Mouse (Mus musculus) midbrain, embryonic 16.5 days (tissue): ENCODE data around the gene Dnaja3. TPM values are rescaled to one million over a fixed set of nuclear protein-coding genes. Genes with fewer than 3 reads are reported as not detected.
"Not testable (repeated sequence)": the region's sequence is repeated elsewhere in the genome, so short reads cannot be mapped to it uniquely, and the experiment has no call there.

Experiments used
- ATAC-seq: fragments of 200-750 bp; cut with Nextera tagmentation; 2 replicates; pipeline ENCODE4 v1.8.0; 2017; ENCODE audit warnings: moderate TSS enrichment
- H3K27ac ChIP-seq: fragments of 300-500 bp; sonication (generic); 2 replicates; pipeline ENCODE4 v1.5.1; 2014; ENCODE audit warnings: mild to moderate bottlenecking, low read length, mixed read lengths
- H3K27me3 ChIP-seq: fragments of 300-500 bp; sonication (generic); 2 replicates; pipeline ENCODE4 v1.6.1; 2014; ENCODE audit warnings: low read depth, low read length, mixed read lengths; ENCODE audit not compliant: control insufficient read depth, insufficient read depth
- H3K36me3 ChIP-seq: fragments of 300-500 bp; sonication (generic); 2 replicates; pipeline ENCODE4 v1.6.1; 2014; ENCODE audit warnings: mild to moderate bottlenecking, low read length, moderate library complexity, mixed read lengths; ENCODE audit not compliant: control insufficient read depth, insufficient read depth
- H3K4me1 ChIP-seq: fragments of 300-500 bp; sonication (generic); 2 replicates; pipeline ENCODE4 v1.6.1; 2014; ENCODE audit warnings: mild to moderate bottlenecking, low read length, mixed read lengths; ENCODE audit not compliant: control insufficient read depth, insufficient read depth
- H3K4me2 ChIP-seq: fragments of 300-500 bp; sonication (generic); 2 replicates; pipeline ENCODE4 v1.6.1; 2014; ENCODE audit warnings: mild to moderate bottlenecking, low read length, mixed read lengths
- H3K4me3 ChIP-seq: fragments of 300-500 bp; sonication (generic); 2 replicates; pipeline ENCODE4 v1.5.1; 2014; ENCODE audit warnings: low read depth, mild to moderate bottlenecking, low read length, moderate library complexity, mixed read lengths
- H3K9ac ChIP-seq: fragments of 300-500 bp; sonication (generic); 2 replicates; pipeline ENCODE4 v1.6.1; 2014; ENCODE audit warnings: low read depth, low read length, mixed read lengths
- H3K9me3 ChIP-seq: fragments of 300-500 bp; sonication (generic); replicated peaks from 2 replicates; pipeline ENCODE4 v1.6.1; 2014; ENCODE audit warnings: mild to moderate bottlenecking, low read length, mixed read lengths; ENCODE audit not compliant: control insufficient read depth, poor library complexity, severe bottlenecking
- WGBS: fragments of 180-500 bp; shearing (Covaris S2); extraction: QIAGEN DNeasy Blood & Tissue Kit; methylation state at CpG from one replicate; pipeline ENCODE4 v1.1.7; 2014; 5-methylcytosine and 5-hydroxymethylcytosine counted together
- polyA plus RNA-seq: library from polyadenylated mRNA; unstranded; fragments of >200 nt; fragmentation: Nextera tagmentation; extraction: Ambion mirVana; gene quantifications from 2 replicates; pipeline ENCODE4 v1.2.1, GENCODE M21; 2015

Gene Dnaja3
- polyA plus RNA-seq, 1 experiment from 2014 or later: 70.2 TPM

DNA sequence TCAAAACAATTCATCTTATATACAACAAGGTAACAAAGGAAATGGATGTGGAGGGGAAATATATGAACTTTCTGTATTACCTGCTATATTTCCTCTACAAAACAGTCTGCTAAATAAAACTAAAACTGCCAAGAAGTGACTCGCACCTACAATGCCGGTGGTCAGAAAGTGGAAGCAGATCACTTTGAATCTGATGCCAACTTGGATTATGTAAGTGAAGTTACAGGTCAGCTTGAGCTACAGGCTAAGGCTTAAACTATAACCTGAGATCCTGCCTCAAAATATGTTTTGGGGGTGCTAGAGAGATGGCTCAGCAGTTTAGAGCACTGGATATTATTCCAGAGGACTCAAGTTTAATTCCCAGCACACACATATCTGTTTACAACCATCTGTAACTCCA lies 25.9 kb downstream of the Dnaja3 start:
- H3K27ac ChIP-seq: no peak overlapping the region
- no peak overlapping the region for H3K4me2 ChIP-seq
- no peaks in the 10 kb centered on the region for H3K9me3 ChIP-seq
- H3K4me1 ChIP-seq: no peaks in the 10 kb centered on the region
- H3K9ac ChIP-seq: no peak overlapping the region
- ATAC-seq: no peak
- H3K4me3 ChIP-seq: no peak overlapping the region
- H3K27me3 ChIP-seq: no peaks in the 10 kb centered on the region
- peaks cover 16% of the 10 kb centered on the region; the same call in 1 of the 2 replicates for H3K36me3 ChIP-seq
- 97% methylated on average over 2 of the region's 2 CpGs for WGBS

DNA sequence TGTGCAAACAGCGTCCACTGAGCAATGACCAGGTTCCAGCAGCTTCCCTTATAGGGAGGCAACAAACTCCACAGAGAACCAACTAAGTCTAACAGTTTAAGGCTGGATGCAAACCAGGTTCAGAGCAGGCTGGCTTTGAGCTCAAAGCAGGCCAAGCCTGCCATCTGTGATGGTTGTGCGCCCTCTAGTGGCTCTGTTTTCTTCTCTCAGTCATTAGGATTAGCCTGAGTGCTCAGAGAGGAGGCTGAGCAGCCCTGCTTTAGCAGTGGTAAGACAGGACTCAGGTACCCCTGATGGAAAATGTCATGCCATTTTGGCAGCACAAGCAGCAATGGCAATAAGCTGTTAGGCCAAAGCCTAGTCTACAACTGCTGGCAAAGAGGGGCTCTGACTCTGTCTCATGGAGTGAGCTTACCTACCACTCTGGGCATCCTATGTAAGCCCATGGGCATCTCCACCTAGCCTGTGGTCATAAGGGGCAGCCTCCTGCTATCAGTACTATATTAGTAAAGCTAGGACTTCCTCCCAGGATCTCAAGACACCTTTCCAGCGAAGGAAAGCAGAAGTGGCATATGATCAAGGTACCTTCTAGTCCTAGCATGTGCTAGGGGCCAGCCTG lies 27.5 kb downstream of the Dnaja3 start:
- Histone ChIP-seq H3K4me2 (no peak overlapping the region), H3K27me3 (no peaks in the 10 kb centered on the region), H3K27ac (no peak overlapping the region), H3K36me3 (peaks cover 9% of the 10 kb centered on the region; the same call in 1 of the 2 replicates), H3K9me3 (no peaks in the 10 kb centered on the region), H3K9ac (no peak overlapping the region), H3K4me3 (no peak overlapping the region), H3K4me1 (no peaks in the 10 kb centered on the region)
- WGBS: 28% methylated on average over 3 of the region's 3 CpGs
- peak; percentile 86 for ATAC-seq

DNA sequence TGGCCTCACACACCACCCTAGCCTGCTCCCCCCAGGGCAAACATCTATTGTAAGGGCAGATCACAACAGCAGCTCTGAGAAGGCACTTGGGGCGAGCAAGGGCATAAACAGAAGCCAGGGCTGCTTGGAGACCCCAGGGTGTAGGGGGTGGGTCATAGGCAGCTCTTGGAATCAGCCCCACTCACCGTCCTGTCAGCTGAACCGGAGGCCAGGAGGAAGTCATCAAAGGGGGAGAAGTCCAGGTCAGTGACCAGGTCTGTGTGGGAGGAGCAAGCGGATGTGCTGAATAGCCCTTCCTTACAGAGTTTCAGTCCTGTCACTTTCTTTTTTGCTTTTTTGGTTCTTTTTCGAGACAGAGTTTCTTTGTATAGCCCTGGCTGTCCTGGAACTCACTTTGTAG lies 30.5 kb downstream of the Dnaja3 start:
- H3K27me3 ChIP-seq: no peaks in the 10 kb centered on the region
- no peak overlapping the region for H3K4me3 ChIP-seq
- H3K4me1 ChIP-seq: no peaks in the 10 kb centered on the region
- H3K36me3 ChIP-seq: peaks cover 17% of the 10 kb centered on the region
- H3K9ac ChIP-seq: no peak overlapping the region
- no peak overlapping the region for H3K4me2 ChIP-seq
- no peaks in the 10 kb centered on the region for H3K9me3 ChIP-seq
- ATAC-seq: no peak
- 84% methylated on average over 5 of the region's 5 CpGs for WGBS
- H3K27ac ChIP-seq: no peak overlapping the region

DNA sequence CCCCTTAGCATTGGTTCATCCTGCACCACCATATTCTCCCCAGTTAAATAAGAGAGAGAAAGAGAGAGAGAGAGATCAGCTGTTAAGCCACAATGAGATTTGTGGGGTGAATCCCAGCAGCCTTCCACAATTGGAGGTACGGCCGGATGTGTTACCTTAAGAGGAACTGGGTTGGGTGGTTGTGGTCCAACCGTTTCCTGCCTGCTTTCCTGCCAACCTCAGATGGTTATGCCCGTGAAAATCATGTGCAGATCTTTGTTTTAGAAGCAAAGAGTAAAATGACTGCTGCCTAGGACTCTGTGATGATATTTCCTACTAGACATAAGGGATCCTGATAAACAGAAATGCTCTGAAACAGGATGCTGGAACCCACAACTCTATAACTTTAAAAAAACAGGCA lies 34.3 kb downstream of the Dnaja3 start:
- 89% methylated on average over 4 of the region's 4 CpGs for WGBS
- ATAC-seq: no peak
- peaks cover 18% of the 10 kb centered on the region for H3K36me3 ChIP-seq
- no peaks in the 10 kb centered on the region for H3K9me3 ChIP-seq
- no peak overlapping the region for H3K27ac ChIP-seq
- H3K4me1 ChIP-seq: peaks cover 7% of the 10 kb centered on the region
- no peak overlapping the region for H3K4me2 ChIP-seq
- H3K4me3 ChIP-seq: no peak overlapping the region
- H3K9ac ChIP-seq: no peak overlapping the region
- H3K27me3 ChIP-seq: no peaks in the 10 kb centered on the region

DNA sequence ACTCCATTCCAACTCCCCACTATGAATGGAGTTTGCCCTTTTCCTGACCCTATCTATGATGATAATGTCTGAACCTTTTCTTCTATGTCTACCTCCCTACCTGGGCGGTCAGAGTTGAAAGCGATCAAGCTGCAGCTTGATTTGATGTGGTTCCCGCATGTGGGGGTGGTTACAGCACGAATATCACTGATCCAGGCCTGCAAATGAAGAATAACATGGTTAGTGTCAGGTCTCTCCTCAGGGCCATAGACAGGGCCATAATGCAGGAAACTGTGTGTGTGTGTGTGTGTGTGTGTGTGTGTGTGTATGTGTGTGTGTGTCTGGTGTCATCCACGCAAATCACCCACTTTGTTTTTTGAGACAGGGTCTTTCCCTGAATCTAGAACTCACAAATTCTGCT lies 37.0 kb downstream of the Dnaja3 start:
- H3K4me2 ChIP-seq: no peak overlapping the region
- H3K36me3 ChIP-seq: peaks cover 14% of the 10 kb centered on the region
- no peaks in the 10 kb centered on the region for H3K27me3 ChIP-seq
- WGBS: 95% methylated on average over 5 of the region's 5 CpGs
- no peak overlapping the region for H3K4me3 ChIP-seq
- no peak for ATAC-seq
- peaks cover 12% of the 10 kb centered on the region for H3K4me1 ChIP-seq
- no peaks in the 10 kb centered on the region for H3K9me3 ChIP-seq
- H3K9ac ChIP-seq: no peak overlapping the region
- no peak overlapping the region for H3K27ac ChIP-seq

DNA sequence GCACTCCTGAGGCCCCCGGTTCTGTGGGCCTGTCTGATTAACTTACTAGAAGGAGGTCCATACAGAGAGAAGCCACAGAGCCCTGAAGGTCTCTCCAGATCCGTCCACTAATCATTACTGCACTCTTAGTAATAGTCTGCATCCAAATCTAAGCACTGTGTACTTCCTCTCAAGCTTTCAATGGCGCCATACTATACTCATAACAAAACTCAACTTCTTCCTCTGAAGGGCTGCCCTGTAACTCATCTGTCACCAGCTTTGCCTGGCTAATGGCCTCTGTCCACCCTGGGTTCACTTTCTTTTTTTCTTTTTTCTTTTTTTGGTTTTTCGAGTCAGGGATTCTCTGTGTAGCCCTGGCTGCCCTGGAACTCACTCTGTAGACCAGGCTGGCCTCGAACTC lies 38.3 kb downstream of the Dnaja3 start:
- Histone ChIP-seq H3K36me3 (peaks cover 11% of the 10 kb centered on the region), H3K4me2 (no peak overlapping the region), H3K9ac (no peak overlapping the region), H3K27me3 (no peaks in the 10 kb centered on the region), H3K4me1 (peaks cover 14% of the 10 kb centered on the region), H3K9me3 (no peaks in the 10 kb centered on the region), H3K27ac (no peak overlapping the region), H3K4me3 (no peak overlapping the region)
- no peak for ATAC-seq
- WGBS: 86% methylated on average over 5 of the region's 5 CpGs

DNA sequence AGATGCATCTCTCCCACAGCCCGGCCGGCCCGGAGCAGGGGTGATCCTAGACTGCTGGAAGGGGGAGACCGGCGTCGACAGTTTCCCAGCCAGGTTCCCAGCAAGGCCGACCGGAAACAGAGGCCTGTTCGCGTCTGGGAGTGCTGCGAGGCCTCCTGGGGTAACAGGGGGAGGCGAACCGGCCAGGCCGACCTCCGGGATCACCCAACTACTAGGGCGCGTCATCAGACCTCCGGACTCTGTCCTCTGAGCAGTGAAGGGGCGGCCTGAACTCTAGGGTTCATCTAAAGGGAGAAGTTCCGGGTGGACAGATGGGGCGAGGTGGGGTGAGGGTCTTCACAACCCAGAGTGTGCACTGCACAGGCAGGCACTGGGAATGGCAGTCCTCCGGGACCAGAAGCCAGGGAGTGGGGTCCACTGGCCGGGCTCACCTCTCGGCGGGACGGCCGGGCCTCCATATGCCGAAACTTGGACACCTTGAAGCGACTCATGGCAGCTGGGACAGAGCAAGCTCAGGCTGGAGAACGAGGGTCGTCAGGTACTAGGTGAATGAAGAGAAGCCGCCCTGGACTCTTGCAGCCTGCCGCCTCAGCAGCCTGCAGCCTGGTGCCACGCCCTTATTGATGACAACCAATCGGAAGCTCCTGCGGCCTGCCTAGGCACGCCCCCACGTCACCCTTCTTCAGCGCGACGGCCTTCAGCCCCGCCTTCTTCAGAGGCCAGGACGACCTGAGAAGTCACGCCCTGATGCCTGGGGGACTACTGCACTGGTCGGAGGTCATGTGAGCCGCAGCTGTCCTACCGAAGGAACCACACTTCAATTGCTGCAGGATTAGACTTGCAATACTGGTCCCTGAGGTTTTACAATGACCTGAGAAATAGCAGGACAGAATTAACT lies 39.6 kb downstream of the Dnaja3 start, which contains the start of gene Coro7:
TSS of gene Coro7 (minus strand) at position 657 of the 898 bp plus-strand sequence.
- H3K9me3 ChIP-seq: no peaks in the 10 kb centered on the region
- H3K27ac ChIP-seq: 0 out of 2 replicates have a peak within 1 kb of the TSS, but pooled peaks have one; percentile 50
- peak within 1 kb of the TSS; percentile 86 for H3K9ac ChIP-seq
- no peaks in the 10 kb centered on the region for H3K27me3 ChIP-seq
- peaks cover 18% of the 10 kb centered on the region for H3K4me1 ChIP-seq
- H3K36me3 ChIP-seq: peaks cover 6% of the 10 kb centered on the region; the same call in 1 of the 2 replicates
- peak; percentile 87 for ATAC-seq
- peak within 1 kb of the TSS; percentile 97 for H3K4me2 ChIP-seq
- peak within 1 kb of the TSS; percentile 77 for H3K4me3 ChIP-seq
- 0% methylated on average over 47 of the region's 47 CpGs for WGBS

DNA sequence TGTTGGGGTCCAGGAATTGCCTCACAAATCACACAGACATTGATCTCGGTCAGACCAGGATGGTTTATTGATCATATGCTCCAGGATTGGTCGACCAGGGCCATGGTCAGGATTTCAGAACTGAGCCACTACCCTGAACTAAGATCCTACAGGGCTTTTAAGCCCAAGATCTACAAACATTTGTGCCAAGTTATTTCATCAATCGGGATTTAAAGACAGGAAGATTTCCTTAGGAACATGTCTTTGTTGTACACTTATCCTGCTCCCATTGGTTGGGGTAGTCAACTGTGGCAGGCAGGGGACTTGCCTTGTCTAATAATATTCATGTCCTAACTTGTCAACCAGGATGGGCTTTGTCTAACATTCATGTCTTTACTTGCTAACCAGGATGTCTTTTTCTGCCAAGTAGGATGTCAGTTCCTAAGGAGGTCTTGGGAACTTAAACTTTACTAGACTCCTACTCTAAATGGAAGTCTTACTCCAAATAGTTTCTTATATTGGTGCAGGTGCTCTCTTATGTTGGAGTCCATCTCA lies 41.2 kb downstream of the Dnaja3 start:
- peaks cover 30% of the 10 kb centered on the region for H3K4me1 ChIP-seq
- H3K36me3 ChIP-seq, ATAC-seq, H3K4me3 ChIP-seq, H3K27ac ChIP-seq, H3K4me2 ChIP-seq, H3K27me3 ChIP-seq, H3K9ac ChIP-seq, H3K9me3 ChIP-seq: not testable (repeated sequence)
- WGBS: 87% methylated on average over 3 of the region's 3 CpGs
